Mouse (Mus musculus) heart, adult 8-10 months (tissue): ENCODE results near the gene Ppp1r1b. TPM values are rescaled to one million over a fixed set of nuclear protein-coding genes. Genes with fewer than 3 reads are reported as not detected.

ENCODE experiments used
- DNase-seq: peaks from one replicate; pipeline ENCODE4 v3.0.0; 2022; ENCODE audit warnings: low spot score
- total RNA-seq, 4 experiments: library from RNA; stranded (reverse); gene quantifications; 2 replicates each; pipeline ENCODE4 v1.2.4; 2022

Ppp1r1b gene
- 10 to 100 TPM in 2 of 4 experiments, 1 to 10 TPM in 2; 4.0 to 11.3 (median 7.1) TPM for total RNA-seq

- no peak for DNase-seq
Observed at GRCm38 (mm10) chr11:98348083-98348961, at the start of gene Ppp1r1b. Gene Ppp1r1b, plus strand, starts transcription at chr11:98348404.

- peak; percentile 27 for DNase-seq
Observed at GRCm38 (mm10) chr11:98298484-98299205, 49.6 kb upstream of the Ppp1r1b start.

- peak; percentile 31 for DNase-seq
Observed at GRCm38 (mm10) chr11:98313790-98314323, 34.3 kb upstream of the Ppp1r1b start.

GRCm38 (mm10) chr11:98317479-98317878 is 30.7 kb upstream of the Ppp1r1b start:
- no peak for DNase-seq

- no peak for DNase-seq
Observed at GRCm38 (mm10) chr11:98318421-98319116, 29.6 kb upstream of the Ppp1r1b start.

GRCm38 (mm10) chr11:98319120-98319519 is 29.1 kb upstream of the Ppp1r1b start:
- no peak for DNase-seq

- DNase-seq = no peak
Observed at GRCm38 (mm10) chr11:98319544-98319943, 28.7 kb upstream of the Ppp1r1b start.

GRCm38 (mm10) chr11:98319944-98320343 is 28.3 kb upstream of the Ppp1r1b start:
- no peak for DNase-seq

GRCm38 (mm10) chr11:98320381-98320780 is 27.8 kb upstream of the Ppp1r1b start:
- DNase-seq = no peak

GRCm38 (mm10) chr11:98320806-98321676 is 27.2 kb upstream of the Ppp1r1b start:
- no peak for DNase-seq

- DNase-seq = no peak
Observed at GRCm38 (mm10) chr11:98321677-98322003, 26.6 kb upstream of the Ppp1r1b start.

GRCm38 (mm10) chr11:98322159-98322558 is 26.0 kb upstream of the Ppp1r1b start:
- DNase-seq = no peak

GRCm38 (mm10) chr11:98323136-98323866 is 24.9 kb upstream of the Ppp1r1b start:
- DNase-seq = no peak

GRCm38 (mm10) chr11:98323933-98324332 is 24.3 kb upstream of the Ppp1r1b start:
- DNase-seq = no peak

- no peak for DNase-seq
Observed at GRCm38 (mm10) chr11:98325191-98325820, 22.9 kb upstream of the Ppp1r1b start.

- DNase-seq = no peak
Observed at GRCm38 (mm10) chr11:98325821-98326218, 22.4 kb upstream of the Ppp1r1b start.

GRCm38 (mm10) chr11:98326741-98327135 is 21.5 kb upstream of the Ppp1r1b start:
- DNase-seq = no peak

- no peak for DNase-seq
Observed at GRCm38 (mm10) chr11:98327136-98328030, 20.8 kb upstream of the Ppp1r1b start.

- no peak for DNase-seq
Observed at GRCm38 (mm10) chr11:98328031-98328370, 20.2 kb upstream of the Ppp1r1b start.
